Mouse (Mus musculus): ENCODE data around the gene Cyth3.

GRCm38 (mm10) chr5:143749630-143750208 is 127.5 kb downstream of the Cyth3 start:
- no peak for TF ChIP-seq CTCF (IDR thresholded peaks at IDR 0.05; ENCODE audit: borderline replicate concordance, insufficient read depth, low read length)
- TF ChIP-seq POLR2A (IDR thresholded peaks at IDR 0.05; ENCODE audit: low read depth, low read length), result no peak
